In the genomic region with DNA sequence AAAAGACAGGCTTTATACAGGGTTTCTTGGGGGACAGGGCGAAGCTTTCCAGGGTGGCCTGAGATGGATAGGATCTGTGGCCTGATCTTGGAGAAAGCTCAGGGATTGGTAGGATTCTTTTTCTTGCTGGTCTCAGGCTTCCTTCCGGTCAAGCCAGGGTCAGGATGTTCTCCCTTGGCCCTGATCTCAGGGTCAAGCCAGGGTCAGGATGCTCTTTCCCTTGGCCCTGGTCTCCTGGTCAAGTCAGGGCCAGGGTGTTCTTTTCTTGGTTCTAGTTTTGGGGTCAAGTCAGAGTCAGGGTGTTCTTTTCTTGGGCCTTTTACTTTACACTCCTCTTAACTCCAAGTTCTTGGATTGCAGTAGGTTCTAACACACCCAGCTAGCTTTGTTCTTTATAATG, we compare ENCODE assay signal across 29 mouse cellular contexts. TPM values are rescaled to one million over a fixed set of nuclear protein-coding genes. Genes with fewer than 3 reads are reported as not detected.
A peak's percentile ranks its signal among the peaks of the same experiment; 100 is the strongest.
DNase-seq lines count a peak whose midpoint lies in the region; ATAC-seq and TF ChIP-seq lines count a peak whose summit lies in the region.
"Had no signal": no experiment of that assay in that cellular context is flagged by ENCODE, and none has a peak within 500 bp of the region (broad histone marks: within the 10 kb centered on the region; RNA-seq: fewer than 3 reads in every experiment).

No protein-coding gene starts in this region.

- no peaks in the 10 kb centered on the region for H3K9me3 ChIP-seq in kidney, embryonic 15.5 days (replicated peaks)
- H3K9me3 ChIP-seq: embryonic facial prominence, embryonic 10.5 days; heart, embryonic 15.5 days; limb, embryonic 12.5 days; liver, embryonic 15.5 days; midbrain, embryonic 10.5 days had no signal

- peak overlapping the region; percentile 68 for H3K27ac ChIP-seq in gastrocnemius, adult 2 months
- H3K27ac ChIP-seq in kidney, embryonic 15.5 days, result no peak overlapping the region
- H3K27ac ChIP-seq: embryonic facial prominence, embryonic 10.5 days; heart, embryonic 15.5 days; kidney, postnatal 0 days; limb, embryonic 12.5 days; liver, embryonic 15.5 days; macrophage; midbrain, embryonic 10.5 days had no signal

- H3K4me2 ChIP-seq in kidney, embryonic 15.5 days, result no peak overlapping the region
- H3K4me2 ChIP-seq: heart, embryonic 15.5 days; limb, embryonic 12.5 days; liver, embryonic 15.5 days had no signal

- no peak overlapping the region for H3K4me3 ChIP-seq in gastrocnemius, adult 2 months
- H3K4me3 ChIP-seq in kidney, embryonic 15.5 days (replicated peaks), result no peak overlapping the region
- H3K4me3 ChIP-seq: embryonic facial prominence, embryonic 10.5 days; heart, embryonic 15.5 days; limb, embryonic 12.5 days; liver, embryonic 15.5 days; midbrain, embryonic 10.5 days had no signal

- H3K9ac ChIP-seq in kidney, embryonic 15.5 days, result no peak overlapping the region
- H3K9ac ChIP-seq: heart, embryonic 15.5 days; limb, embryonic 12.5 days; liver, embryonic 15.5 days had no signal

- intact Hi-C loops in gastrocnemius, adult 2 months (cut with DNase I), result no loop called here

- H3K36me3 ChIP-seq in kidney, embryonic 15.5 days, result no peaks in the 10 kb centered on the region
- H3K36me3 ChIP-seq: embryonic facial prominence, embryonic 10.5 days; heart, embryonic 15.5 days; limb, embryonic 12.5 days; liver, embryonic 15.5 days; midbrain, embryonic 10.5 days had no signal

- no peak for ATAC-seq in kidney, embryonic 15.5 days (replicated peaks; ENCODE audit: low FRiP score)
- ATAC-seq: hindbrain, embryonic 16.5 days had no signal

- 86% methylated on average over 2 of the region's 2 CpGs for WGBS in kidney, embryonic 15.5 days

- H3K4me1 ChIP-seq in kidney, embryonic 15.5 days, result no peaks in the 10 kb centered on the region
- H3K4me1 ChIP-seq: embryonic facial prominence, embryonic 10.5 days; heart, embryonic 15.5 days; limb, embryonic 12.5 days; liver, embryonic 15.5 days; midbrain, embryonic 10.5 days had no signal

- DNase-seq in gastrocnemius, adult 2 months, result peak; percentile 44
- no peak for DNase-seq in gastrocnemius, adult 8-10 months (ENCODE audit: low spot score in 2 of 2)
- peak; percentile 53 for DNase-seq in kidney, adult 18-20 months
- peak; percentile 21 for DNase-seq in lung, postnatal 25 days (ENCODE audit: low spot score)
- DNase-seq in lung, postnatal 14 days, result no peak
- peak; percentile 56 to 75 for DNase-seq in kidney, postnatal 36 days
- DNase-seq in cerebellum, adult 9-10 months, result no peak
- DNase-seq: B cell, adult 2 months; cerebellum, adult 8-10 months; right cerebral cortex, postnatal 14 days; thymus, adult 18-20 months; thymus, postnatal 4 days had no signal

- no peaks in the 10 kb centered on the region for H3K27me3 ChIP-seq in kidney, embryonic 15.5 days
- H3K27me3 ChIP-seq: heart, embryonic 15.5 days; limb, embryonic 12.5 days; liver, embryonic 15.5 days had no signal

- no peak for TF ChIP-seq CTCF in gastrocnemius, adult 2 months (IDR thresholded peaks at IDR 0.05)

RNA-seq across cellular contexts. Expression of a gene that starts 19.9 kb away (rescaled TPM):
- not detected for total RNA-seq in gastrocnemius, adult 2 months (2021)
- total RNA-seq in gastrocnemius, adult 8-10 months (2022), result not detected
- polyA plus RNA-seq in kidney, embryonic 15.5 days (2015; fragmentation: Nextera tagmentation; extraction: Ambion mirVana), result not detected in 2 replicates
- total RNA-seq: common myeloid progenitor, adult 5-6 weeks; hematopoietic stem cell, adult 5-6 weeks; midbrain, postnatal 0 days; neutrophil, adult 5-6 weeks had no signal
- polyA plus RNA-seq: embryonic facial prominence, embryonic 10.5 days; forebrain, embryonic 11.5 days; limb, embryonic 12.5 days; macrophage; midbrain, embryonic 10.5 days; midbrain, postnatal 0 days; spleen, adult 2 months; stomach, embryonic 14.5 days had no signal

RNA-seq across cellular contexts. Expression of a gene that starts 31.9 kb away (rescaled TPM):
- total RNA-seq in gastrocnemius, adult 2 months (2021), result under 1 TPM in 1 of 2 experiments, not detected in 1; 0.47 TPM
- under 1 TPM in 3 of 4 experiments, not detected in 1; 0.29 to 0.64 (median 0.52) TPM for total RNA-seq in gastrocnemius, adult 8-10 months (2022)
- 0.62 and 1.0 TPM in 2 replicates for polyA plus RNA-seq in kidney, embryonic 15.5 days (2015; fragmentation: Nextera tagmentation; extraction: Ambion mirVana)
- polyA plus RNA-seq: stomach, embryonic 14.5 days had no signal

RNA-seq across cellular contexts. Expression of a gene that starts 43.4 kb away (rescaled TPM):
- 1 to 10 TPM; 2.9 to 7.8 TPM for total RNA-seq in gastrocnemius, adult 2 months (2021)
- 1 to 10 TPM; 2.1 to 5.2 (median 3.3) TPM for total RNA-seq in gastrocnemius, adult 8-10 months (2022)
- not detected in 2 replicates for polyA plus RNA-seq in kidney, embryonic 15.5 days (2015; fragmentation: Nextera tagmentation; extraction: Ambion mirVana)
- total RNA-seq: neutrophil, adult 5-6 weeks had no signal
- polyA plus RNA-seq: embryonic facial prominence, embryonic 10.5 days; forebrain, embryonic 11.5 days; heart, embryonic 15.5 days; hindbrain, embryonic 16.5 days; kidney, postnatal 0 days; limb, embryonic 12.5 days; liver, embryonic 15.5 days; midbrain, embryonic 10.5 days; stomach, embryonic 14.5 days had no signal

RNA-seq across cellular contexts. Expression of a gene that starts 54.0 kb away (rescaled TPM):
- total RNA-seq in gastrocnemius, adult 2 months (2021), result not detected
- total RNA-seq in gastrocnemius, adult 8-10 months (2022), result not detected
- 0.17 TPM in 1 of 2 replicates, not detected in the other for polyA plus RNA-seq in kidney, embryonic 15.5 days (2015; fragmentation: Nextera tagmentation; extraction: Ambion mirVana)
- total RNA-seq: common myeloid progenitor, adult 5-6 weeks; hematopoietic stem cell, adult 5-6 weeks; layer of hippocampus, postnatal 10 days; midbrain, postnatal 0 days; neutrophil, adult 5-6 weeks had no signal
- polyA plus RNA-seq: embryonic facial prominence, embryonic 10.5 days; forebrain, embryonic 11.5 days; heart, embryonic 15.5 days; hindbrain, embryonic 16.5 days; kidney, postnatal 0 days; limb, embryonic 12.5 days; liver, embryonic 15.5 days; macrophage; midbrain, embryonic 10.5 days; midbrain, postnatal 0 days; spleen, adult 2 months; stomach, embryonic 14.5 days had no signal

RNA-seq across cellular contexts. Expression of a gene that starts 56.8 kb away (rescaled TPM):
- total RNA-seq in gastrocnemius, adult 2 months (2021), result 1 to 10 TPM; 3.6 to 5.9 TPM
- 1 to 10 TPM; 2.2 to 4.4 (median 3.2) TPM for total RNA-seq in gastrocnemius, adult 8-10 months (2022)
- 74.3 and 78.6 TPM in 2 replicates for polyA plus RNA-seq in kidney, embryonic 15.5 days (2015; fragmentation: Nextera tagmentation; extraction: Ambion mirVana)

Comparison
In these comparisons a context has a peak if more than half of its experiments do, and no peak if none do; other contexts are left out.
1. DNase-seq: peak in gastrocnemius, adult 2 months (single experiment), kidney, adult 18-20 months (single experiment), lung, postnatal 25 days (single experiment) and kidney, postnatal 36 days (2 of 2); none in gastrocnemius, adult 8-10 months (0 of 2), lung, postnatal 14 days (single experiment) and cerebellum, adult 9-10 months (single experiment).